Mouse (Mus musculus) liver, embryonic 12.5 days (tissue): Measurements from ENCODE around the gene Gm11444. TPM values are rescaled to one million over a fixed set of nuclear protein-coding genes. Genes with fewer than 3 reads are reported as not detected.

ENCODE experiments used
- ATAC-seq: fragments of 200-750 bp; cut with Nextera tagmentation; 2 replicates; pipeline ENCODE4 v1.8.0; 2017; ENCODE audit warnings: moderate number of reproducible peaks, mild to moderate bottlenecking, moderate library complexity
- H3K27ac ChIP-seq: fragments of 300-500 bp; sonication (generic); 2 replicates; pipeline ENCODE4 v1.5.1; 2016; ENCODE audit warnings: mild to moderate bottlenecking
- H3K27me3 ChIP-seq: fragments of 300-500 bp; sonication (generic); replicated peaks from 2 replicates; pipeline ENCODE4 v1.6.1; 2016; ENCODE audit warnings: mild to moderate bottlenecking, moderate library complexity
- H3K36me3 ChIP-seq: fragments of 300-500 bp; sonication (generic); 2 replicates; pipeline ENCODE4 v1.6.1; 2016; ENCODE audit warnings: mild to moderate bottlenecking, moderate library complexity
- H3K4me1 ChIP-seq: fragments of 300-500 bp; sonication (generic); 2 replicates; pipeline ENCODE4 v1.6.1; 2016
- H3K4me2 ChIP-seq: fragments of 300-500 bp; sonication (generic); 2 replicates; pipeline ENCODE4 v1.6.1; 2016; ENCODE audit warnings: mild to moderate bottlenecking, moderate library complexity
- H3K4me3 ChIP-seq: fragments of 300-500 bp; sonication (generic); 2 replicates; pipeline ENCODE4 v1.5.1; 2016; ENCODE audit warnings: mild to moderate bottlenecking, moderate library complexity
- H3K9ac ChIP-seq: fragments of 300-500 bp; sonication (generic); 2 replicates; pipeline ENCODE4 v1.6.1; 2016; ENCODE audit warnings: mild to moderate bottlenecking, moderate library complexity
- H3K9me3 ChIP-seq: fragments of 300-500 bp; sonication (generic); replicated peaks from 2 replicates; pipeline ENCODE4 v1.6.1; 2016; ENCODE audit warnings: mild to moderate bottlenecking, moderate library complexity
- WGBS: fragments of 180-500 bp; shearing (Covaris S2); methylation state at CpG from one replicate; pipeline ENCODE4 v1.1.7; 2016; ENCODE audit not compliant: insufficient replicate concordance; 5-methylcytosine and 5-hydroxymethylcytosine counted together
- polyA plus RNA-seq: library from polyadenylated mRNA; unstranded; fragments of >200 nt; fragmentation: Nextera tagmentation; extraction: Ambion mirVana; gene quantifications from 2 replicates; pipeline ENCODE4 v1.2.1, GENCODE M21; 2016

The Gm11444 gene
- polyA plus RNA-seq, 1 experiment from 2014 or later, result not detected

DNA sequence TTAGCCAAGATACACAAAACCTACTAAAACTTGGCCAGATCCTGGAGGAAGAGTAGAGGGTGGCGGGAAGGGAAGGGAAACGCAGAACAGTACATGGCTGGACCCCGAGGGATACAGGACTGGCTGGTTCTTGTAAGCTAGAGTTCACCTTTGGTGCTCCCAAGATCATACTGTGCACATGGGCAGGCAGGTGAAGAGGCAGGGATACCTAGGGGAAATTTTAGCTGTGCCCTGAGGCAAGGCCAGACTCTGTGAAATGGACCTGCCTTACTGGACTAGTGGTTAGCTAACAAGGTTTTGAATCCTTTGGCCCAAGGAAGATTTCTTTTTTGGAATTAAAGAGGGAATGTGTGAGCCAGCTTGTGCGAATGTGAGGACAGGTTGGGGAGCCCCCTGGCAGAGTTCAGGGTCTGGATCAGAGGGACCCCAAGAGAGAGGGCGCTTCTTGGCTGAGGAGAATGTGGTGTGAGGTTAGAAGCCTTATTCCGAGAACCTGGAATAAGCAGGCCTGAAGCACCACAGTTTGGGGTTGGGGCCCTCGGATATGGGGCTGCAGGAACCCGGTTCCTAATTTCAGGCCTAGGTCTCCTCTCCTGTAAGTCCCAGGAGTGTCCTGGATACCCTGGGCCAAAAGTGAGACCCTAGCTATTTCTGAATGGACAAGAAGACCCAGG, 39.1 kb upstream of the Gm11444 start:
- WGBS, result 22% methylated on average over 8 of the region's 8 CpGs
- Histone ChIP-seq H3K4me1 (peaks cover 15% of the 10 kb centered on the region), H3K9ac (no peak overlapping the region), H3K27me3 (peaks cover 97% of the 10 kb centered on the region), H3K4me3 (no peak overlapping the region), H3K36me3 (no peaks in the 10 kb centered on the region), H3K9me3 (no peaks in the 10 kb centered on the region), H3K27ac (no peak overlapping the region), H3K4me2 (no peak overlapping the region)
- ATAC-seq, result no peak

DNA sequence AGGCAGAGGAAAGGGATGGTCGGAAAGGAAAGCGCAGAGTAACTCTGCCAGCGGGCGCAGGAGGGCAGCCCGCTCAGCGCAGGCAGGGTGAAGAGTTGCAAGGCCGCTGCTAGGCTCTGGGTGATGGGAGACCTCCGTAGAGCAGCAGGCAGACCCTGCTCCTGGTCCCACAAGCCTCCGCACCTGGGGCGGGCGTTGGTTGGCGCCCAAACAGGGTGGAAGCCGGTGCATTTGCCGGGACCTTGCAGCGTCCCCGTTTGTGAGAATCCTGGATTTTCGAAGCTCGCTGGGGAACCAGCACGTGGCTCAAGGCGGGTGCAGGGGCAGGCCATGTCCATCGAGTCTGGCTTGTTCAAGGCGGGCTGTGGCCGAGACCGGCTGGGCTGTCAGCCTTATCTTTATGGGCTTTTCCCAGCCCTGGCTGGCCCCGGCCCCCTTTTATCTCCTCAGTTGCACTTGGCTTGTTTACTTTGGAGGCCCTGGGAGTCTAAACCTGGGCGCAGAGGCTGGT, 38.4 kb upstream of the Gm11444 start:
- Histone ChIP-seq H3K9ac (no peak overlapping the region), H3K4me2 (peak overlapping the region; percentile 20; the same call in 1 of the 2 replicates)
- 0 out of 2 replicates have a peak, but pooled peaks have one; percentile 18 for ATAC-seq

GRCm38 (mm10) chr11:85887801-85888450, 37.8 kb upstream of the Gm11444 start:
- no peak for ATAC-seq
- Histone ChIP-seq H3K4me3 (no peak overlapping the region), H3K36me3 (no peaks in the 10 kb centered on the region), H3K27me3 (peaks cover 97% of the 10 kb centered on the region), H3K9ac (no peak overlapping the region), H3K9me3 (no peaks in the 10 kb centered on the region), H3K4me2 (peak overlapping the region; percentile 20; the same call in 1 of the 2 replicates), H3K27ac (no peak overlapping the region), H3K4me1 (peaks cover 15% of the 10 kb centered on the region)
- 4% methylated on average over 17 of the region's 17 CpGs for WGBS

More for the DNA sequence above, 38.4 kb upstream of the Gm11444 start:
- Histone ChIP-seq H3K9me3 (no peaks in the 10 kb centered on the region), H3K27me3 (peaks cover 97% of the 10 kb centered on the region), H3K36me3 (no peaks in the 10 kb centered on the region), H3K4me1 (peaks cover 15% of the 10 kb centered on the region), H3K27ac (no peak overlapping the region), H3K4me3 (no peak overlapping the region)
- 2% methylated on average over 26 of the region's 26 CpGs for WGBS

GRCm38 (mm10) chr11:85887273-85887672, 37.1 kb upstream of the Gm11444 start:
- no peak for ATAC-seq
- H3K27me3 ChIP-seq, result peaks cover 97% of the 10 kb centered on the region
- no peak overlapping the region for H3K27ac ChIP-seq
- no peaks in the 10 kb centered on the region for H3K36me3 ChIP-seq
- no peak overlapping the region for H3K4me2 ChIP-seq
- no peak overlapping the region for H3K4me3 ChIP-seq
- peaks cover 15% of the 10 kb centered on the region for H3K4me1 ChIP-seq
- H3K9ac ChIP-seq, result no peak overlapping the region
- H3K9me3 ChIP-seq, result no peaks in the 10 kb centered on the region
- 36% methylated on average over 6 of the region's 6 CpGs for WGBS

GRCm38 (mm10) chr11:85886429-85886785, 36.3 kb upstream of the Gm11444 start:
- Histone ChIP-seq H3K4me2 (no peak overlapping the region), H3K27me3 (peaks cover 97% of the 10 kb centered on the region), H3K9me3 (no peaks in the 10 kb centered on the region), H3K4me3 (no peak overlapping the region), H3K9ac (no peak overlapping the region), H3K27ac (no peak overlapping the region), H3K4me1 (peaks cover 15% of the 10 kb centered on the region), H3K36me3 (no peaks in the 10 kb centered on the region)
- ATAC-seq, result no peak
- 10% methylated on average over 22 of the region's 22 CpGs for WGBS

DNA sequence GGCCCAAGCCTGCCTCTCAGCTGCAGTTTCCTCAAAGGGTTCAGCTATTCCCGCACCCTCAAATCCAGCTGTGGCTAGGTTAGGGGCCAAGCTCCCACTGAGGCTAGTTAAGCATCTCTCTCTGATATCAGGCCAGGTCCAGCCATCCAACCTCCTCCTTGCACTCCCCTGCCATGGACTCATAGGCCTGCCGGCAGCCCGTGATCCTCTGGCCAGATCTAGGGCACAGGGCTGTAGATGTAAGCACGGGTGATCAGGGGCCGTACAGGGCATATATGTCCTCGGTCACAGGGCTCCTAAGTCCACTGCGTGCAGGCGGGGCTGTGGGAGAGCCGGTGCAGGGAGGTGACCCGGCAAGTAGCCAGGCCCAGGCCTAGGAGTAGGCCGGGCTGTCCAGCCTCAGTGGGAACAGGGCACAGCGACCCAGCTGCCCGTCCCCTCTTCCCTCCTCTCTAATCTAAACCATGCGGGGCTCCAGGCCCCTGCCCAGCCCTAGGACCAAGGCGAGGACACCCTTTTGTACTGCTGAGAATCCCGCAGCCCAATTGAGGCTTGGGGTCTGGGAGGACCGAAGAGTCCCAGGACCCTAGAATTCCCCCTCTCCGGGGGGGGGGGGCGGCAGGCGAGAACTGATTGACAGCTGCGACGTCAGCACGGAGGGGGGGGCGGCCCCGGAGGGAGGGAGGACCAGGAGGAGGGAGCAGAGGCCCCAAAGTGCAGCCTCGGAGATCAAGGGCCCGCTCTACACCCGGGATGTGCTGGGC, 35.7 kb upstream of the Gm11444 start, which contains the start of gene Tbx4:
Gene Tbx4 (plus strand): TSS at position 758 of the 764 bp plus-strand sequence.
- Histone ChIP-seq H3K4me2 (no peak within 1 kb of the TSS), H3K36me3 (no peaks in the 10 kb centered on the region), H3K4me1 (peaks cover 15% of the 10 kb centered on the region), H3K27ac (no peak within 1 kb of the TSS), H3K4me3 (no peak within 1 kb of the TSS), H3K9ac (no peak within 1 kb of the TSS), H3K27me3 (peaks cover 97% of the 10 kb centered on the region), H3K9me3 (no peaks in the 10 kb centered on the region)
- ATAC-seq, result no peak
- 24% methylated on average over 22 of the region's 28 CpGs for WGBS

GRCm38 (mm10) chr11:85884498-85884897, 34.4 kb upstream of the Gm11444 start:
- H3K27me3 ChIP-seq, result peaks cover 97% of the 10 kb centered on the region
- 51% methylated on average over 4 of the region's 4 CpGs for WGBS
- ATAC-seq, result no peak
- no peak overlapping the region for H3K27ac ChIP-seq
- H3K4me1 ChIP-seq, result peaks cover 12% of the 10 kb centered on the region
- H3K9me3 ChIP-seq, result no peaks in the 10 kb centered on the region
- H3K4me2 ChIP-seq, result no peak overlapping the region
- H3K9ac ChIP-seq, result no peak overlapping the region
- H3K36me3 ChIP-seq, result no peaks in the 10 kb centered on the region
- H3K4me3 ChIP-seq, result no peak overlapping the region

- H3K4me3 ChIP-seq, result no peak overlapping the region
- H3K4me1 ChIP-seq, result no peaks in the 10 kb centered on the region
- no peak for ATAC-seq
- no peak overlapping the region for H3K27ac ChIP-seq
- H3K9ac ChIP-seq, result no peak overlapping the region
- no peaks in the 10 kb centered on the region for H3K9me3 ChIP-seq
- H3K27me3 ChIP-seq, result peaks cover 68% of the 10 kb centered on the region
- no peaks in the 10 kb centered on the region for H3K36me3 ChIP-seq
- H3K4me2 ChIP-seq, result no peak overlapping the region
- 62% methylated on average over 24 of the region's 24 CpGs for WGBS
These were observed 26.1 kb upstream of the Gm11444 start for GRCm38 (mm10) chr11:85876059-85876788.

- Histone ChIP-seq H3K4me2 (no peak overlapping the region), H3K9ac (no peak overlapping the region), H3K36me3 (no peaks in the 10 kb centered on the region), H3K27ac (no peak overlapping the region), H3K27me3 (peaks cover 8% of the 10 kb centered on the region; the same call in 1 of the 2 replicates), H3K9me3 (no peaks in the 10 kb centered on the region), H3K4me3 (no peak overlapping the region), H3K4me1 (no peaks in the 10 kb centered on the region)
- ATAC-seq, result no peak
- 23% methylated on average over 7 of the region's 7 CpGs for whole genome bisulfite sequencing
These were observed 14.2 kb upstream of the Gm11444 start for GRCm38 (mm10) chr11:85864363-85864762.

DNA sequence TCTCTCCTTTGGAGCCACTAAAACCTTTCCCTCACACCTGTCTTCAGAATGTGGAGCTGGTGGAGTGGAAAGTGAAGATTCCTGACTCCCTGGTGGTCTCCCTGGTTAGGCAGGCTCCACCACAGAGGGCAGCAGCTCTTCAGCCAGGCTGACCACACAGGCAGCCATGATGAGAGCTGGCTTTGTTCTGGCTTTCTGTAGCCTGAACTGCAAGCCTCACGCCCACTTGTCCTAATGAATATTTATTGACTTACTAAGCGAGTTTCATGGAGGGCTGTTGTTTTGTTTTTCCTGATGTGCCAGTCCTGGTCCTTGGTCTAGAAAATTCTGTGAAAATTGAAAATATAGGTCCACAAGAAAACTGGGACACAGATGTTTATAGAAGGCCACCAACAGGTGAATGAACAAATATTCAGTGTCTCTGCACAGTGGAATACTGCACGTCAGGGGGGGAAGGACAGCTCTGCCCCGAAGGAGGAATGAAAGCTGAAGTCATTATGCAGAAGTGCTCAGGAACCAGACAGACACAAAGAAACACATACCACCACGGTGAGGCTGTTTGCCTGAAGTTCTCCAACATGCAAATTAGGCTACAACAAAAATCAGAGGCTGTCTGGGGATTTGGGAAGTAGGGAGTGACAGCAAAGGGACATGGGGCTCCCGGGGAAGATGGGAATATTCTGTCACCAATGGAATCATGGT, 8.0 kb upstream of the Gm11444 start:
- Histone ChIP-seq H3K9ac (no peak overlapping the region), H3K27me3 (peaks cover 1% of the 10 kb centered on the region; the same call in 1 of the 2 replicates), H3K27ac (no peak overlapping the region), H3K4me1 (no peaks in the 10 kb centered on the region), H3K9me3 (no peaks in the 10 kb centered on the region), H3K4me2 (no peak overlapping the region), H3K36me3 (no peaks in the 10 kb centered on the region), H3K4me3 (no peak overlapping the region)
- WGBS, result 37% methylated on average over 6 of the region's 6 CpGs
- no peak for ATAC-seq

- Histone ChIP-seq H3K9me3 (no peaks in the 10 kb centered on the region), H3K27me3 (peaks cover 46% of the 10 kb centered on the region), H3K4me2 (no peak overlapping the region), H3K4me1 (no peaks in the 10 kb centered on the region; the same call in 1 of the 2 replicates), H3K27ac (no peak overlapping the region), H3K4me3 (no peak overlapping the region), H3K36me3 (no peaks in the 10 kb centered on the region), H3K9ac (no peak overlapping the region)
- ATAC-seq, result no peak
- 30% methylated on average over 6 of the region's 6 CpGs for WGBS
These were observed 625 bp upstream of the Gm11444 start for GRCm38 (mm10) chr11:85850758-85851157.
